ENCODE assay signal across 30 mouse cellular contexts in genomic region chr16:31359542-31359941, GRCm38 (mm10). TPM values are rescaled to one million over a fixed set of nuclear protein-coding genes. Genes with fewer than 3 reads are reported as not detected.
DNase-seq lines count a peak whose midpoint lies in the region; ATAC-seq and TF ChIP-seq lines count a peak whose summit lies in the region.
"Had no signal": no experiment of that assay in that cellular context is flagged by ENCODE, and none has a peak within 500 bp of the region (broad histone marks: within the 10 kb centered on the region; RNA-seq: fewer than 3 reads in every experiment).

No protein-coding gene starts in this region.

- peak overlapping the region; percentile 44; the same call in 1 of the 2 replicates for H3K9ac ChIP-seq in heart, embryonic 13.5 days
- peak overlapping the region; percentile 28 for H3K9ac ChIP-seq in ES-Bruce4 (ENCODE audit: low read depth, poor library complexity, severe bottlenecking)
- no peak overlapping the region for H3K9ac ChIP-seq in hindbrain, embryonic 11.5 days (ENCODE audit: low read depth, low read length)
- H3K9ac ChIP-seq: embryonic facial prominence, embryonic 15.5 days; hindbrain, embryonic 15.5 days; kidney, embryonic 15.5 days; limb, embryonic 15.5 days; lung, embryonic 14.5 days; midbrain, embryonic 13.5 days had no signal

- WGBS in heart, embryonic 13.5 days = 42% methylated on average over 5 of the region's 5 CpGs
- 33% methylated on average over 5 of the region's 5 CpGs for WGBS in small intestine, adult 2 months
- 67% methylated on average over 5 of the region's 5 CpGs for WGBS in hindbrain, embryonic 11.5 days
- WGBS in lung, adult 2 months = 70% methylated on average over 5 of the region's 5 CpGs

- ATAC-seq in heart, embryonic 13.5 days (ENCODE audit: extremely low read depth, insufficient number of reproducible peaks, low FRiP score, low TSS enrichment) = no peak
- no peak for ATAC-seq in hindbrain, embryonic 11.5 days (ENCODE audit: low FRiP score)
- ATAC-seq: forebrain, embryonic 14.5 days; midbrain, embryonic 13.5 days had no signal

- H3K4me1 ChIP-seq in heart, embryonic 13.5 days = peaks cover 29% of the 10 kb centered on the region
- no peaks in the 10 kb centered on the region for H3K4me1 ChIP-seq in ES-Bruce4 (ENCODE audit: control insufficient read depth, insufficient read depth, low read length)
- H3K4me1 ChIP-seq in small intestine, adult 2 months (ENCODE audit: control insufficient read depth, insufficient read depth, insufficient read length, low read length) = peaks cover 14% of the 10 kb centered on the region; the same call in 1 of the 2 replicates
- no peaks in the 10 kb centered on the region for H3K4me1 ChIP-seq in hindbrain, embryonic 11.5 days (replicated peaks; ENCODE audit: control insufficient read depth, insufficient read depth, low read length)
- H3K4me1 ChIP-seq in lung, adult 2 months (ENCODE audit: control insufficient read depth, insufficient read depth, low read length) = no peaks in the 10 kb centered on the region
- H3K4me1 ChIP-seq: embryonic facial prominence, embryonic 15.5 days; hindbrain, embryonic 15.5 days; limb, embryonic 15.5 days; midbrain, embryonic 13.5 days had no signal

- no peak for TF ChIP-seq CTCF in ES-Bruce4 (IDR thresholded peaks at IDR 0.05; ENCODE audit: low read depth, low read length)
- no peak for TF ChIP-seq CTCF in small intestine, adult 2 months (IDR thresholded peaks at IDR 0.05; ENCODE audit: extremely low read depth, insufficient read length, insufficient replicate concordance, low read depth, low read length)
- TF ChIP-seq CTCF in lung, adult 2 months (IDR thresholded peaks at IDR 0.05; ENCODE audit: insufficient read depth, low read length) = no peak

- TF ChIP-seq POLR2A in ES-Bruce4 (IDR thresholded peaks at IDR 0.05; ENCODE audit: insufficient read depth, low read length) = no peak
- TF ChIP-seq POLR2A in small intestine, adult 2 months (IDR thresholded peaks at IDR 0.05; ENCODE audit: low read depth, low read length) = no peak
- TF ChIP-seq POLR2A in lung, adult 2 months (IDR thresholded peaks at IDR 0.05; ENCODE audit: borderline replicate concordance, extremely low read depth, low read depth, low read length) = no peak

- H3K27me3 ChIP-seq in heart, embryonic 13.5 days (replicated peaks) = no peaks in the 10 kb centered on the region
- H3K27me3 ChIP-seq in ES-Bruce4 (ENCODE audit: control insufficient read depth, insufficient read depth, low read length, poor library complexity, severe bottlenecking) = no peaks in the 10 kb centered on the region
- no peaks in the 10 kb centered on the region for H3K27me3 ChIP-seq in small intestine, adult 2 months (ENCODE audit: control insufficient read depth, insufficient read depth, low read length)
- H3K27me3 ChIP-seq in hindbrain, embryonic 11.5 days (ENCODE audit: control insufficient read depth, insufficient read depth, low read length) = no peaks in the 10 kb centered on the region
- H3K27me3 ChIP-seq: embryonic facial prominence, embryonic 15.5 days; limb, embryonic 15.5 days had no signal

- H3K9me3 ChIP-seq in heart, embryonic 13.5 days = no peaks in the 10 kb centered on the region
- H3K9me3 ChIP-seq in ES-Bruce4 (replicated peaks; ENCODE audit: control insufficient read depth, insufficient read depth, low read length, poor library complexity, severe bottlenecking) = no peaks in the 10 kb centered on the region
- H3K9me3 ChIP-seq in hindbrain, embryonic 11.5 days (ENCODE audit: control insufficient read depth, low read length) = no peaks in the 10 kb centered on the region
- H3K9me3 ChIP-seq: embryonic facial prominence, embryonic 15.5 days; hindbrain, embryonic 15.5 days; kidney, embryonic 15.5 days; limb, embryonic 15.5 days; megakaryocyte, embryonic 14.5 days; midbrain, embryonic 13.5 days had no signal

- H3K36me3 ChIP-seq in heart, embryonic 13.5 days = no peaks in the 10 kb centered on the region
- H3K36me3 ChIP-seq in ES-Bruce4 (ENCODE audit: control insufficient read depth, insufficient read depth, low read length, poor library complexity, severe bottlenecking) = no peaks in the 10 kb centered on the region
- H3K36me3 ChIP-seq in small intestine, adult 2 months (ENCODE audit: control insufficient read depth, insufficient read depth, low read length) = no peaks in the 10 kb centered on the region
- no peaks in the 10 kb centered on the region for H3K36me3 ChIP-seq in hindbrain, embryonic 11.5 days (ENCODE audit: control insufficient read depth, insufficient read depth, low read length)
- H3K36me3 ChIP-seq: embryonic facial prominence, embryonic 15.5 days; hindbrain, embryonic 15.5 days; kidney, embryonic 15.5 days; limb, embryonic 15.5 days; midbrain, embryonic 13.5 days had no signal

- no peak overlapping the region for H3K4me3 ChIP-seq in heart, embryonic 13.5 days
- no peak overlapping the region for H3K4me3 ChIP-seq in ES-Bruce4 (ENCODE audit: low read depth, low read length)
- no peak overlapping the region for H3K4me3 ChIP-seq in small intestine, adult 2 months (ENCODE audit: low read depth, low read length)
- H3K4me3 ChIP-seq in hindbrain, embryonic 11.5 days (ENCODE audit: low read depth, low read length) = no peak overlapping the region
- no peak overlapping the region for H3K4me3 ChIP-seq in lung, adult 2 months (replicated peaks; ENCODE audit: extremely low read depth, low read depth, low read length)
- H3K4me3 ChIP-seq: embryonic facial prominence, embryonic 15.5 days; hindbrain, embryonic 15.5 days; kidney, embryonic 15.5 days; left cerebral cortex, adult 2 months; limb, embryonic 15.5 days; megakaryocyte, embryonic 14.5 days; midbrain, embryonic 13.5 days had no signal

- intact Hi-C loops in heart, postnatal 10 days (cut with DNase I) = loop anchor here (5.0 to 10.0 kb wide), 3 partner anchors 385 to 805 kb away; partner anchors contain the start of genes Fam43a and Tmem44

- no peak for TF ChIP-seq EP300 in ES-Bruce4 (IDR thresholded peaks at IDR 0.05; ENCODE audit: insufficient read depth, low read depth, low read length)

- no peak for DNase-seq in heart, postnatal 10 days
- peak; percentile 47 for DNase-seq in ZHBTc4 (ENCODE audit: low read depth, low spot score)
- DNase-seq in hindbrain, embryonic 11.5 days (ENCODE audit: low spot score) = no peak
- no peak for DNase-seq in lung, adult 2 months
- DNase-seq: adrenal gland, postnatal 25 days; B cell, adult 2 months; cerebellum, adult 9-10 months; heart, postnatal 14 days; kidney, adult 11 months; kidney, postnatal 4 days; layer of hippocampus, adult 9-11 months; left cerebral cortex, postnatal 4 days; lung, embryonic 14.5 days; lung, postnatal 36 days; right cerebral cortex, postnatal 14 days; spleen, adult 18-20 months had no signal

- H3K4me2 ChIP-seq in heart, embryonic 13.5 days = peak overlapping the region; percentile 59; the same call in 1 of the 2 replicates
- no peak overlapping the region for H3K4me2 ChIP-seq in hindbrain, embryonic 11.5 days (replicated peaks; ENCODE audit: low read depth, low read length)
- H3K4me2 ChIP-seq: embryonic facial prominence, embryonic 15.5 days; hindbrain, embryonic 15.5 days; kidney, embryonic 15.5 days; limb, embryonic 15.5 days; lung, embryonic 14.5 days; midbrain, embryonic 13.5 days had no signal

- no peak overlapping the region for H3K27ac ChIP-seq in heart, embryonic 13.5 days (replicated peaks)
- peak overlapping the region; percentile 30 for H3K27ac ChIP-seq in ES-Bruce4 (ENCODE audit: insufficient read depth, low read length)
- H3K27ac ChIP-seq in small intestine, adult 2 months (ENCODE audit: insufficient read depth, low read depth, low read length) = peak overlapping the region; percentile 93
- no peak overlapping the region for H3K27ac ChIP-seq in hindbrain, embryonic 11.5 days (ENCODE audit: low read depth, low read length)
- H3K27ac ChIP-seq: embryonic facial prominence, embryonic 15.5 days; hindbrain, embryonic 15.5 days; kidney, embryonic 15.5 days; left cerebral cortex, adult 2 months; limb, embryonic 15.5 days; midbrain, embryonic 13.5 days had no signal

RNA-seq across cellular contexts. Expression of gene Apod, which starts 44.9 kb away (rescaled TPM):
- polyA plus RNA-seq in heart, embryonic 13.5 days (2015; fragmentation: Nextera tagmentation; extraction: Ambion mirVana) = 0.23 TPM in 1 of 2 replicates, not detected in the other
- total RNA-seq in heart, postnatal 10 days (2021) = 1 to 10 TPM in 1 of 2 experiments, under 1 TPM in 1; 0.91 to 1.1 TPM
- 0.54 TPM in 1 of 2 replicates, not detected in the other for polyA plus RNA-seq in ES-Bruce4 (2011; ENCODE audit: insufficient read depth, insufficient read length, low read depth, missing spikeins)
- 0.06 and 0.35 TPM in 2 replicates for polyA plus RNA-seq in small intestine, adult 2 months (2012; rRNA removed)
- 51.1 and 68.0 TPM in 2 replicates for polyA plus RNA-seq in hindbrain, embryonic 11.5 days (2014; fragmentation: Nextera tagmentation; extraction: Ambion mirVana)
- polyA plus RNA-seq in lung, adult 2 months (2012; rRNA removed) = 2.9 and 5.1 TPM in 2 replicates
- total RNA-seq: common myeloid progenitor, adult 5-6 weeks; granulocyte monocyte progenitor cell, adult 5-6 weeks; monocyte, adult 5-6 weeks had no signal
- polyA plus RNA-seq: lung, embryonic 14.5 days had no signal

Comparison
In these comparisons a context has a peak if more than half of its experiments do, and no peak if none do; other contexts are left out.
1. H3K27ac ChIP-seq: peak in ES-Bruce4 (single experiment) and small intestine, adult 2 months (single experiment); none in heart, embryonic 13.5 days (single experiment) and hindbrain, embryonic 11.5 days (single experiment).